Mouse (Mus musculus): ENCODE results near the gene Slc35d1.

DNA sequence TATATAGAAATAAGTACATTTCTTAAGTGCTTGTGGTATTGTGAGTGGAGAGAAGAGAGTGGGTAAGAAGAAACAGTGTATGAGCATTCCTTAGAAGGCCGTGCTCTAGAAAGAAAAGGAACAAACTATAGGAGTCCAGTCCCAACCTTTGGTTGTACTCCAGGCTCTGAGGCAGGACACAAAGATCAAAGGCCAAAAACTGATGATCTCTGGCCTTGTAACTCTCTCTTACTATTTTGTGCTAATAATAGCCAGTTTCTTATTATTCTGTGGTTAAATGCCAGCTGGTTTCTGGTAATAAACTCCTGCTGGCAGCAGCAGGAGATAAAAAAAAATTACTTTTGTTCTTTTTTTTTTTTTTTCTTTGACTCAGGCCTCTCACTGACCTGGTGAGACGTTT lies 17.2 kb upstream of the Slc35d1 start:
- TF ChIP-seq CTCF (IDR thresholded peaks at IDR 0.05) = no peak
- no peak for TF ChIP-seq EP300 (IDR thresholded peaks at IDR 0.05)

Measured in lung, postnatal 0 days (tissue).